Mouse (Mus musculus): ENCODE measurements around the gene Wdfy2.

- TF ChIP-seq EP300 (optimal IDR thresholded peaks at IDR 0.05) (no peak), CTCF (IDR thresholded peaks at IDR 0.05; ENCODE audit: low read depth) (peak; percentile 46)
These were observed 47.7 kb downstream of the Wdfy2 start for GRCm38 (mm10) chr14:62885146-62885545.
